In the genomic region with DNA sequence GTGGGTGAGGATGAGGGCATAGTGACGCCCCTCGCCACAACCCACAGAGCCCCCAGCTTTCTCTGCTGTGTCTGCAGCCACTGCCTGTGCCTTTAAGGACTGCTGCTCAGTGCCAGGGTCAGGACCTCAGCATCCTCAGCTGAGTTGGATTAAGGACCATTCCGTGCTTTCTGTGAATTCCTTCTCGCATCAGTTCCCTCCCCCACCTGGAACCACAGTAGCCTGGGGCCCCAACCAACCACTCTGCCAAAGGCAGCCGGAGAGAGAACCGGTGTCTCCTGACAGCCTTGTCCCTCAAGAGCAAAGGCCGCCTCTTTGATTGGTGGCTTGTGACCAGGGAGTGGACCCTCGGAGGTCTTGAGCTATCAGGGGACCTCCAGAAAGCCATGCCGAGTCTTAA, we compare ENCODE assay signal across 33 mouse cellular contexts. TPM values are rescaled to one million over a fixed set of nuclear protein-coding genes. Genes with fewer than 3 reads are reported as not detected.
A peak's percentile ranks its signal among the peaks of the same experiment; 100 is the strongest.
DNase-seq lines count a peak whose midpoint lies in the region; ATAC-seq lines count a peak whose summit lies in the region.
"Had no signal": no experiment of that assay in that cellular context is flagged by ENCODE, and none has a peak within 500 bp of the region (broad histone marks: within the 10 kb centered on the region; RNA-seq: fewer than 3 reads in every experiment).

A gene (plus strand): TSS at position 240 of the 400 bp plus-strand sequence.

- H3K4me1 ChIP-seq in kidney, embryonic 14.5 days (ENCODE audit: control insufficient read depth, insufficient read depth, low read length) = peaks cover 10% of the 10 kb centered on the region
- peaks cover 39% of the 10 kb centered on the region for H3K4me1 ChIP-seq in midbrain, embryonic 10.5 days
- peaks cover 15% of the 10 kb centered on the region for H3K4me1 ChIP-seq in midbrain, embryonic 11.5 days (ENCODE audit: control insufficient read depth, insufficient read depth, low read length)
- no peaks in the 10 kb centered on the region for H3K4me1 ChIP-seq in embryonic facial prominence, embryonic 11.5 days (ENCODE audit: control insufficient read depth, insufficient read depth, low read length)

- WGBS in kidney, embryonic 14.5 days = 37% methylated on average over 9 of the region's 9 CpGs
- 37% methylated on average over 9 of the region's 9 CpGs for WGBS in midbrain, embryonic 10.5 days
- 33% methylated on average over 9 of the region's 9 CpGs for WGBS in midbrain, embryonic 11.5 days
- WGBS in embryonic facial prominence, embryonic 11.5 days = 47% methylated on average over 9 of the region's 9 CpGs

- H3K4me3 ChIP-seq in kidney, embryonic 14.5 days (ENCODE audit: low read length) = no peak within 1 kb of the TSS
- 0 out of 2 replicates have a peak within 1 kb of the TSS, but pooled peaks have one; percentile 24 for H3K4me3 ChIP-seq in midbrain, embryonic 10.5 days
- no peak within 1 kb of the TSS for H3K4me3 ChIP-seq in midbrain, embryonic 11.5 days (ENCODE audit: low read depth, low read length)
- no peak within 1 kb of the TSS for H3K4me3 ChIP-seq in embryonic facial prominence, embryonic 11.5 days (ENCODE audit: low read depth, low read length)
- H3K4me3 ChIP-seq: forebrain, embryonic 15.5 days; heart, embryonic 10.5 days; hindbrain, embryonic 13.5 days; limb, embryonic 15.5 days; myocyte; neural tube, embryonic 12.5 days had no signal

- DNase-seq in kidney, postnatal 10 days = no peak
- DNase-seq in midbrain, embryonic 10.5 days (ENCODE audit: low spot score) = no peak
- no peak for DNase-seq in midbrain, embryonic 11.5 days (ENCODE audit: low spot score, missing footprints)
- DNase-seq in embryonic facial prominence, embryonic 11.5 days (ENCODE audit: low spot score) = peak; percentile 31
- no peak for DNase-seq in gastrocnemius, postnatal 10 days
- no peak for DNase-seq in right cerebral cortex, postnatal 36 days (ENCODE audit: low spot score in 2 of 2)
- DNase-seq: adrenal gland, postnatal 25 days; B cell, adult 2 months; cerebellum, adult 11-12 months; cerebellum, postnatal 14 days; heart, postnatal 36 days; left cerebral cortex, postnatal 4 days; lung, adult 2 months; lung, postnatal 10 days; right cerebral cortex, adult 18-20 months; right cerebral cortex, postnatal 4 days; thymus, adult 18-20 months; thymus, postnatal 25 days had no signal

- H3K9me3 ChIP-seq in kidney, embryonic 14.5 days (ENCODE audit: control insufficient read depth, low read length) = no peaks in the 10 kb centered on the region
- H3K9me3 ChIP-seq in midbrain, embryonic 10.5 days (replicated peaks) = no peaks in the 10 kb centered on the region
- no peaks in the 10 kb centered on the region for H3K9me3 ChIP-seq in midbrain, embryonic 11.5 days (ENCODE audit: control insufficient read depth, low read length)
- H3K9me3 ChIP-seq in embryonic facial prominence, embryonic 11.5 days (replicated peaks; ENCODE audit: control insufficient read depth, low read length) = no peaks in the 10 kb centered on the region
- H3K9me3 ChIP-seq: forebrain, embryonic 15.5 days; heart, embryonic 10.5 days; hindbrain, embryonic 13.5 days; limb, embryonic 15.5 days; neural tube, embryonic 12.5 days had no signal

- no peaks in the 10 kb centered on the region for H3K27me3 ChIP-seq in kidney, embryonic 14.5 days (ENCODE audit: control insufficient read depth, insufficient read depth, low read length)
- H3K27me3 ChIP-seq in midbrain, embryonic 10.5 days (ENCODE audit: low read depth, poor library complexity, severe bottlenecking) = no peaks in the 10 kb centered on the region
- H3K27me3 ChIP-seq in midbrain, embryonic 11.5 days (ENCODE audit: control insufficient read depth, insufficient read depth, low read length) = no peaks in the 10 kb centered on the region
- no peaks in the 10 kb centered on the region for H3K27me3 ChIP-seq in embryonic facial prominence, embryonic 11.5 days (ENCODE audit: control insufficient read depth, insufficient read depth, low read length)
- H3K27me3 ChIP-seq: forebrain, embryonic 15.5 days; hindbrain, embryonic 13.5 days; limb, embryonic 15.5 days; neural tube, embryonic 12.5 days had no signal

- 0 out of 2 replicates have a peak, but pooled peaks have one; percentile 18 for ATAC-seq in kidney, embryonic 14.5 days (ENCODE audit: low FRiP score, low TSS enrichment)
- no peak for ATAC-seq in midbrain, embryonic 11.5 days (ENCODE audit: low FRiP score)
- no peak for ATAC-seq in embryonic facial prominence, embryonic 11.5 days (replicated peaks; ENCODE audit: insufficient number of reproducible peaks, low FRiP score, low TSS enrichment, low read depth)
- ATAC-seq: forebrain, embryonic 15.5 days; intestine, embryonic 16.5 days had no signal

- H3K4me2 ChIP-seq in kidney, embryonic 14.5 days (replicated peaks; ENCODE audit: low read depth, low read length) = no peak within 1 kb of the TSS
- no peak within 1 kb of the TSS for H3K4me2 ChIP-seq in midbrain, embryonic 11.5 days
- no peak within 1 kb of the TSS for H3K4me2 ChIP-seq in embryonic facial prominence, embryonic 11.5 days (ENCODE audit: low read depth, low read length)
- H3K4me2 ChIP-seq: forebrain, embryonic 15.5 days; hindbrain, embryonic 13.5 days; limb, embryonic 15.5 days; neural tube, embryonic 12.5 days had no signal

- H3K27ac ChIP-seq in kidney, embryonic 14.5 days (ENCODE audit: low read depth, low read length) = no peak within 1 kb of the TSS
- peak within 1 kb of the TSS; percentile 49; the same call in 1 of the 2 replicates for H3K27ac ChIP-seq in midbrain, embryonic 10.5 days (replicated peaks)
- H3K27ac ChIP-seq in midbrain, embryonic 11.5 days (ENCODE audit: low read depth, low read length) = no peak within 1 kb of the TSS
- H3K27ac ChIP-seq in embryonic facial prominence, embryonic 11.5 days (replicated peaks; ENCODE audit: low read depth, low read length) = no peak within 1 kb of the TSS
- H3K27ac ChIP-seq: forebrain, embryonic 15.5 days; heart, embryonic 10.5 days; hindbrain, embryonic 13.5 days; limb, embryonic 15.5 days; liver, embryonic 14.5 days; macrophage; neural tube, embryonic 12.5 days; stomach, postnatal 0 days had no signal

- H3K36me3 ChIP-seq in kidney, embryonic 14.5 days (ENCODE audit: control insufficient read depth, insufficient read depth, low read length) = peaks cover 16% of the 10 kb centered on the region
- peaks cover 32% of the 10 kb centered on the region for H3K36me3 ChIP-seq in midbrain, embryonic 10.5 days
- peaks cover 5% of the 10 kb centered on the region; the same call in 1 of the 2 replicates for H3K36me3 ChIP-seq in midbrain, embryonic 11.5 days (ENCODE audit: control insufficient read depth, insufficient read depth, low read length)
- H3K36me3 ChIP-seq in embryonic facial prominence, embryonic 11.5 days (replicated peaks; ENCODE audit: control insufficient read depth, insufficient read depth, low read depth, low read length) = no peaks in the 10 kb centered on the region
- H3K36me3 ChIP-seq: forebrain, embryonic 15.5 days had no signal

- no peak within 1 kb of the TSS for H3K9ac ChIP-seq in kidney, embryonic 14.5 days (ENCODE audit: low read depth, low read length)
- H3K9ac ChIP-seq in midbrain, embryonic 11.5 days (ENCODE audit: low read length) = no peak within 1 kb of the TSS
- H3K9ac ChIP-seq in embryonic facial prominence, embryonic 11.5 days (replicated peaks; ENCODE audit: low read length) = no peak within 1 kb of the TSS
- H3K9ac ChIP-seq: forebrain, embryonic 15.5 days; hindbrain, embryonic 13.5 days; limb, embryonic 15.5 days; liver, embryonic 14.5 days; neural tube, embryonic 12.5 days had no signal

RNA-seq across cellular contexts. Expression of the gene that starts here (rescaled TPM):
- polyA plus RNA-seq in kidney, embryonic 14.5 days (2014; fragmentation: Nextera tagmentation; extraction: Ambion mirVana) = 0.14 TPM in 1 of 2 replicates, not detected in the other
- 0.07 and 0.17 TPM in 2 replicates for polyA plus RNA-seq in midbrain, embryonic 10.5 days (2016; fragmentation: Nextera tagmentation; extraction: Ambion mirVana)
- not detected in 2 replicates for polyA plus RNA-seq in midbrain, embryonic 11.5 days (2014; fragmentation: Nextera tagmentation; extraction: Ambion mirVana)
- 0.17 and 0.32 TPM in 2 replicates for polyA plus RNA-seq in embryonic facial prominence, embryonic 11.5 days (2014; fragmentation: Nextera tagmentation; extraction: Ambion mirVana)
- under 1 TPM in 1 of 2 experiments, not detected in 1; 0.18 TPM for total RNA-seq in gastrocnemius, postnatal 10 days (2021)
- total RNA-seq: adrenal gland, adult 18-20 months; adrenal gland, postnatal 25 days; gastrocnemius, adult 18-20 months; heart, postnatal 36 days; left cerebral cortex, postnatal 4 days; megakaryocyte-erythroid progenitor cell, adult 5-6 weeks had no signal
- polyA plus RNA-seq: heart, embryonic 16.5 days; liver, embryonic 14.5 days; macrophage; stomach, postnatal 0 days had no signal

Comparison
In these comparisons a context has a peak if more than half of its experiments do, and no peak if none do; other contexts are left out.
1. Peak in ATAC-seq in kidney, embryonic 14.5 days; RNA of the gene not detected or under 1 TPM.
2. Peak in DNase-seq in embryonic facial prominence, embryonic 11.5 days; RNA of the gene not detected or under 1 TPM.